ENCODE assay signal across 12 mouse cellular contexts in the genomic region with DNA sequence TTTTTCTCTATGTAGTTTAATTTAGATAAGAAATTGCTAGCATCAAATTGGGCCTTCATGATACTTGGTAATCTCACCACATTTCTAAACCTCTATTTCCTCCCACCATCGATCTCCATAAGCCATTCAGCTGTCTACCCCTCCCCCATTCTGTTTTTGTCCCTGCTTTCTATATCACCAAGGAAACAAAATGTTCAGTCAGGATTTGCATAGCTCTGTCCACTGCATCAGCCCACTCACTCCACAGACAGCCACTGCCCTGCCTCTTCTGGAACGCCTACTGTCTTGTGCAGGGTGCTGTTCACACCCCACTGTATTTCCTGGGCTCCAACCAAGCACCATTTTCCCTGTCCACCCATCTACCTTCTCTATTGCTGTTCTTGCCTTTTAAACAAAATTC.
DNase-seq lines count a peak whose midpoint lies in the region; ATAC-seq lines count a peak whose summit lies in the region.
"Had no signal": no experiment of that assay in that cellular context is flagged by ENCODE, and none has a peak within 500 bp of the region (broad histone marks: within the 10 kb centered on the region; RNA-seq: fewer than 3 reads in every experiment).

No protein-coding gene starts in this region.

- H3K36me3 ChIP-seq in forebrain, embryonic 10.5 days (replicated peaks): no peaks in the 10 kb centered on the region
- H3K36me3 ChIP-seq in forebrain, embryonic 15.5 days: no peaks in the 10 kb centered on the region
- H3K36me3 ChIP-seq in midbrain, embryonic 15.5 days (replicated peaks): no peaks in the 10 kb centered on the region
- H3K36me3 ChIP-seq: limb, embryonic 13.5 days; lung, embryonic 15.5 days had no signal

- H3K4me1 ChIP-seq in forebrain, embryonic 10.5 days: peaks cover 8% of the 10 kb centered on the region
- H3K4me1 ChIP-seq in forebrain, embryonic 15.5 days: no peaks in the 10 kb centered on the region
- peaks cover 3% of the 10 kb centered on the region; the same call in 1 of the 2 replicates for H3K4me1 ChIP-seq in midbrain, embryonic 15.5 days
- H3K4me1 ChIP-seq: limb, embryonic 13.5 days; lung, embryonic 15.5 days had no signal

- H3K4me3 ChIP-seq in forebrain, embryonic 10.5 days: no peak overlapping the region
- no peak overlapping the region for H3K4me3 ChIP-seq in forebrain, embryonic 15.5 days
- no peak overlapping the region for H3K4me3 ChIP-seq in midbrain, embryonic 15.5 days
- H3K4me3 ChIP-seq: limb, embryonic 13.5 days; lung, embryonic 15.5 days had no signal

- no peak overlapping the region for H3K9ac ChIP-seq in forebrain, embryonic 15.5 days (replicated peaks)
- H3K9ac ChIP-seq in midbrain, embryonic 15.5 days: no peak overlapping the region
- H3K9ac ChIP-seq: limb, embryonic 13.5 days; lung, embryonic 15.5 days had no signal

- no peak for ATAC-seq in forebrain, embryonic 15.5 days (replicated peaks)
- 0 out of 2 replicates have a peak, but pooled peaks have one; percentile 45 for ATAC-seq in midbrain, embryonic 15.5 days (replicated peaks)

- H3K9me3 ChIP-seq in forebrain, embryonic 10.5 days: no peaks in the 10 kb centered on the region
- H3K9me3 ChIP-seq in forebrain, embryonic 15.5 days: no peaks in the 10 kb centered on the region
- H3K9me3 ChIP-seq in midbrain, embryonic 15.5 days: no peaks in the 10 kb centered on the region
- H3K9me3 ChIP-seq: limb, embryonic 13.5 days; lung, embryonic 15.5 days had no signal

- no peak for DNase-seq in forebrain, embryonic 10.5 days (ENCODE audit: extremely low spot score, low spot score)
- DNase-seq in right cerebral cortex, adult 2 months (ENCODE audit: low spot score in 2 of 2): peak; percentile 13 to 16
- no peak for DNase-seq in right cerebral cortex, postnatal 4 days
- DNase-seq in ovary, postnatal 14 days (ENCODE audit: low spot score): no peak
- no peak for DNase-seq in layer of hippocampus, adult 8-10 months (ENCODE audit: low spot score in 2 of 2)
- no peak for DNase-seq in layer of hippocampus, postnatal 36 days
- DNase-seq: heart, postnatal 14 days; kidney, postnatal 36 days had no signal

- no peaks in the 10 kb centered on the region for H3K27me3 ChIP-seq in forebrain, embryonic 10.5 days (ENCODE audit: poor library complexity, severe bottlenecking)
- no peaks in the 10 kb centered on the region for H3K27me3 ChIP-seq in forebrain, embryonic 15.5 days
- H3K27me3 ChIP-seq in midbrain, embryonic 15.5 days (replicated peaks): no peaks in the 10 kb centered on the region
- H3K27me3 ChIP-seq: limb, embryonic 13.5 days; lung, embryonic 15.5 days had no signal

- 0 out of 2 replicates have a peak overlapping the region, but pooled peaks have one; percentile 37 for H3K27ac ChIP-seq in forebrain, embryonic 10.5 days
- no peak overlapping the region for H3K27ac ChIP-seq in forebrain, embryonic 15.5 days (replicated peaks)
- H3K27ac ChIP-seq in midbrain, embryonic 15.5 days: no peak overlapping the region
- H3K27ac ChIP-seq: limb, embryonic 13.5 days; lung, embryonic 15.5 days had no signal

- no peak overlapping the region for H3K4me2 ChIP-seq in forebrain, embryonic 15.5 days (replicated peaks)
- H3K4me2 ChIP-seq in midbrain, embryonic 15.5 days: no peak overlapping the region
- H3K4me2 ChIP-seq: limb, embryonic 13.5 days; lung, embryonic 15.5 days had no signal

- 85% methylated on average over 2 of the region's 2 CpGs for WGBS in forebrain, embryonic 10.5 days
- WGBS in forebrain, embryonic 15.5 days: 56% methylated on average over 2 of the region's 2 CpGs
- WGBS in midbrain, embryonic 15.5 days: 41% methylated on average over 2 of the region's 2 CpGs

Comparison
In these comparisons a context has a peak if more than half of its experiments do, and no peak if none do; other contexts are left out.
1. DNase-seq: peak in right cerebral cortex, adult 2 months (2 of 2); none in forebrain, embryonic 10.5 days (single experiment), right cerebral cortex, postnatal 4 days (single experiment), ovary, postnatal 14 days (single experiment), layer of hippocampus, adult 8-10 months (0 of 2) and layer of hippocampus, postnatal 36 days (0 of 2).